Mouse (Mus musculus): ENCODE data around the gene Tbcc. TPM values are rescaled to one million over a fixed set of nuclear protein-coding genes. Genes with fewer than 3 reads are reported as not detected.

Tbcc gene
- polyA plus RNA-seq, 1 experiment from 2014 or later: 42.2 TPM

GRCm38 (mm10) chr17:46874133-46874532 is 16.4 kb upstream of the Tbcc start:
- TF ChIP-seq CTCF (IDR thresholded peaks at IDR 0.05; ENCODE audit: low read depth): no peak
- no peak for TF ChIP-seq EP300 (optimal IDR thresholded peaks at IDR 0.05)
- H3K9ac ChIP-seq (ENCODE audit: low read length): 0 out of 2 replicates have a peak overlapping the region, but pooled peaks have one; percentile 1
- 17% methylated on average over 10 of the region's 10 CpGs for WGBS
- no peaks in the 10 kb centered on the region for H3K9me3 ChIP-seq (ENCODE audit: control insufficient read depth, low read length)
- peak; percentile 55 for DNase-seq (ENCODE audit: low spot score)
- no peaks in the 10 kb centered on the region for H3K36me3 ChIP-seq (ENCODE audit: control insufficient read depth, insufficient read depth, low read length)
- H3K27me3 ChIP-seq (ENCODE audit: control insufficient read depth, insufficient read depth, low read length): no peaks in the 10 kb centered on the region
- no peak overlapping the region for H3K4me3 ChIP-seq (ENCODE audit: low read depth, low read length)
- 0 out of 2 replicates have a peak, but pooled peaks cover 2% of the 10 kb centered on the region for H3K4me1 ChIP-seq (replicated peaks; ENCODE audit: control insufficient read depth, insufficient read depth)
- ATAC-seq (ENCODE audit: low FRiP score, low TSS enrichment): peak; percentile 65
- no peak overlapping the region for H3K4me2 ChIP-seq (replicated peaks; ENCODE audit: low read depth)
- H3K27ac ChIP-seq (replicated peaks): peak overlapping the region; percentile 75

- Histone ChIP-seq H3K27ac (replicated peaks) (peak overlapping the region; percentile 83), H3K4me1 (replicated peaks; ENCODE audit: control insufficient read depth, insufficient read depth) (0 out of 2 replicates have a peak, but pooled peaks cover 2% of the 10 kb centered on the region), H3K9me3 (ENCODE audit: control insufficient read depth, low read length) (no peaks in the 10 kb centered on the region), H3K9ac (ENCODE audit: low read length) (no peak overlapping the region), H3K36me3 (ENCODE audit: control insufficient read depth, insufficient read depth, low read length) (no peaks in the 10 kb centered on the region), H3K27me3 (ENCODE audit: control insufficient read depth, insufficient read depth, low read length) (no peaks in the 10 kb centered on the region), H3K4me2 (replicated peaks; ENCODE audit: low read depth) (no peak overlapping the region), H3K4me3 (ENCODE audit: low read depth, low read length) (no peak overlapping the region)
- ATAC-seq (ENCODE audit: low FRiP score, low TSS enrichment): no peak
- DNase-seq (ENCODE audit: low spot score): no peak
- TF ChIP-seq CTCF (IDR thresholded peaks at IDR 0.05; ENCODE audit: low read depth) (peak; percentile 52), EP300 (optimal IDR thresholded peaks at IDR 0.05) (no peak)
- 79% methylated on average over 3 of the region's 3 CpGs for WGBS
Measured at GRCm38 (mm10) chr17:46875626-46876025, 14.9 kb upstream of the Tbcc start.

DNA sequence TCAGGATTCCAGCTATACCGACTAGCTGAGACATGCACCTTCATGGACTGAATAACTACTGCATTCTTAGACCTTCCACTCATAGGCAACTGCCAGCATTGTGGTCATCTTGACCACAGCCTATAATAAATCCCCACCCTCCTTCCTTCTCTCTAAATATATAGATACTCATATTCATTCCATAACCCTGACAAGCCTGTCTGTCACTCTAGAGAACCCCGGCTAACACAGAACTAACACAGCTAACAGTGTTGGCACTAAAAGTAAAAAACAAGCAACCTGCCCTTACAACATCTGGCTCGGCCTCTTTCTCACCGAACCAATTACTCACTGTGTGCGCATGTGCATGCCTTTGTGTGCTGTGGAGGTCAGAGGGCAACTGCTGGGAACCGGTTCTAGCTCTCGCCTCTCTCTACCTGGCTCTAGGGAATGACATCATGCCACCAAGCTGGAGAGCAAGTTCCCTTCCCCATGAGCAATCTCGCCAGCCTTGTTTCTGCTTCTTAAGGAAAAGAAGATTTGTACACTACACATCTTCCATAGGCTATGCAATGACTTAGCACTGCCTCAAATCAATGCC is 14.0 kb upstream of the Tbcc start:
- H3K27ac ChIP-seq (replicated peaks): peak overlapping the region; percentile 89
- H3K9ac ChIP-seq (ENCODE audit: low read length): no peak overlapping the region
- DNase-seq (ENCODE audit: low spot score): peak; percentile 92
- no peaks in the 10 kb centered on the region for H3K27me3 ChIP-seq (ENCODE audit: control insufficient read depth, insufficient read depth, low read length)
- H3K4me1 ChIP-seq (replicated peaks; ENCODE audit: control insufficient read depth, insufficient read depth): 0 out of 2 replicates have a peak, but pooled peaks cover 2% of the 10 kb centered on the region
- peak; percentile 88 for ATAC-seq (ENCODE audit: low FRiP score, low TSS enrichment)
- TF ChIP-seq EP300 (optimal IDR thresholded peaks at IDR 0.05): no peak
- TF ChIP-seq CTCF (IDR thresholded peaks at IDR 0.05; ENCODE audit: low read depth): no peak
- no peak overlapping the region for H3K4me2 ChIP-seq (replicated peaks; ENCODE audit: low read depth)
- no peaks in the 10 kb centered on the region for H3K36me3 ChIP-seq (ENCODE audit: control insufficient read depth, insufficient read depth, low read length)
- H3K9me3 ChIP-seq (ENCODE audit: control insufficient read depth, low read length): no peaks in the 10 kb centered on the region
- WGBS: 42% methylated on average over 8 of the region's 8 CpGs
- no peak overlapping the region for H3K4me3 ChIP-seq (ENCODE audit: low read depth, low read length)

DNA sequence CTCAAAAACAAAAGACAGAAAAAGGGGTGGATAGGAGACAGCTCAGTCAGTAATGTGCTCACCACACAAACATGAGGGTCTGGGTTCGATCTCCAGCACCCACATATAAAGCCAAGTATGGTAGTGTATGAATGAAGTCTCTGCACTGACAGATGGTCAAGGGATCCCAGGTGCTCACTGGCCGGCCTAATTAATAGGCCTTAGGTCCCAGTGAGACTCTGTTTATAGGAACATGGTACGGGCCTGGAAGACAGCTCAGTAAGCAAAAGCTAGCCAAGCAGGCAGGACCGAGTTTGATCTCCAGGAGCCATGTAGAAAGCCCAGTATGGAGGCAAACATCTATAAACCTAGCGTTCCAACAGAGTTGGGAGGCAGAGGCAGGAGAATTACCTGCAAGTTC is 13.4 kb upstream of the Tbcc start:
- H3K9me3 ChIP-seq (ENCODE audit: control insufficient read depth, low read length): no peaks in the 10 kb centered on the region
- no peak for DNase-seq (ENCODE audit: low spot score)
- H3K4me1 ChIP-seq (replicated peaks; ENCODE audit: control insufficient read depth, insufficient read depth): 0 out of 2 replicates have a peak, but pooled peaks cover 2% of the 10 kb centered on the region
- peak overlapping the region; percentile 89 for H3K27ac ChIP-seq (replicated peaks)
- no peak overlapping the region for H3K4me2 ChIP-seq (replicated peaks; ENCODE audit: low read depth)
- no peak overlapping the region for H3K4me3 ChIP-seq (ENCODE audit: low read depth, low read length)
- no peak for ATAC-seq (ENCODE audit: low FRiP score, low TSS enrichment)
- 82% methylated on average over 5 of the region's 5 CpGs for WGBS
- H3K36me3 ChIP-seq (ENCODE audit: control insufficient read depth, insufficient read depth, low read length): no peaks in the 10 kb centered on the region
- TF ChIP-seq EP300 (optimal IDR thresholded peaks at IDR 0.05): no peak
- TF ChIP-seq CTCF (IDR thresholded peaks at IDR 0.05; ENCODE audit: low read depth): no peak
- H3K9ac ChIP-seq (ENCODE audit: low read length): no peak overlapping the region
- no peaks in the 10 kb centered on the region for H3K27me3 ChIP-seq (ENCODE audit: control insufficient read depth, insufficient read depth, low read length)

DNA sequence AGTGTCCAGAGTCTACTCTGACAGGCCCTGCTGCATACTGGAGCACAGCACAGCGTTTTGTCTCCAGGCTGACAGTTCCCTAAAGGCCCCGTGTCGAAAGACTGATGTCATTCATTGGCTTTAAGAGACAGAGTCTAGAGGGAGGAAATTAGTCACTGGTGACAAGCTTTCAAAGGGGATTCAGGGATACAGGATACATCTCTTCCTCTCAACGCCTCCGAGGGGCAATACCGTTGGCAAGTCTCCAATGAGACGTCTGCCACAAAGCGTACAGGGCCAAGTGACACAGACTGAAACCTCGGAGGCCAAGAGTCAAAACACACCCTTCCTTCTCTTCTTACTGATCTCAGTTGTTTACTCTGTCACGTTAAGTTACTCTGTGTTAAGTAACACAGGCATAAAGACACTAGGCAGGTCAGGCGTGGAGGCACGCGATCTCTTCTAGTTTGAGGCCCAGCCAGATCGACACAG is 10.6 kb upstream of the Tbcc start:
- peak; percentile 39 for ATAC-seq (ENCODE audit: low FRiP score, low TSS enrichment)
- H3K27me3 ChIP-seq (ENCODE audit: control insufficient read depth, insufficient read depth, low read length): no peaks in the 10 kb centered on the region
- no peak for DNase-seq (ENCODE audit: low spot score)
- TF ChIP-seq EP300 (optimal IDR thresholded peaks at IDR 0.05) (peak; percentile 53), CTCF (IDR thresholded peaks at IDR 0.05; ENCODE audit: low read depth) (no peak)
- 0 out of 2 replicates have a peak, but pooled peaks cover 2% of the 10 kb centered on the region for H3K4me1 ChIP-seq (replicated peaks; ENCODE audit: control insufficient read depth, insufficient read depth)
- H3K9ac ChIP-seq (ENCODE audit: low read length): no peak overlapping the region
- 15% methylated on average over 14 of the region's 14 CpGs for WGBS
- H3K4me2 ChIP-seq (replicated peaks; ENCODE audit: low read depth): no peak overlapping the region
- H3K27ac ChIP-seq (replicated peaks): peak overlapping the region; percentile 41
- H3K4me3 ChIP-seq (ENCODE audit: low read depth, low read length): no peak overlapping the region
- no peaks in the 10 kb centered on the region for H3K9me3 ChIP-seq (ENCODE audit: control insufficient read depth, low read length)
- H3K36me3 ChIP-seq (ENCODE audit: control insufficient read depth, insufficient read depth, low read length): no peaks in the 10 kb centered on the region

DNA sequence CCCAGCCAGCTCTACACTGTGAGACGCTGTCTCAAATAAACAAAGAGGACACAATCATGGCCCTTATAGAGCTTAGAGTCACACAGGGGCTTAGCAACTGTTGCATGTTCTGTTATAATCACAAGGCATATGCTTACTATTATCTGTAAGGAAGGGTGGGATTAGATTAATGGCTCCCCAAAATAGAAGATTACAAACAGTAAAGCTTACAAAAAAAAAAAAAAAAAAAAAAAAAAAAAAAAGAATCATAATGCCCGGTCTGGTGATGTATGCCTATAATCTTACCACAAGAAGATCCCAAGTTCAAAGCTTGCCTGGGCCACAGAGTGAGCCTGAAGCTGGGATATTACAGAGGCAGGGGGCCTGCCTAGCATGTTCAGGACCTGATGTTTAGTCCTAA is 10.2 kb upstream of the Tbcc start:
- Histone ChIP-seq H3K9ac (ENCODE audit: low read length) (no peak overlapping the region), H3K4me2 (replicated peaks; ENCODE audit: low read depth) (no peak overlapping the region), H3K27ac (replicated peaks) (peak overlapping the region; percentile 41), H3K9me3 (ENCODE audit: control insufficient read depth, low read length) (no peaks in the 10 kb centered on the region), H3K4me1 (replicated peaks; ENCODE audit: control insufficient read depth, insufficient read depth) (0 out of 2 replicates have a peak, but pooled peaks cover 2% of the 10 kb centered on the region), H3K27me3 (ENCODE audit: control insufficient read depth, insufficient read depth, low read length) (no peaks in the 10 kb centered on the region), H3K36me3 (ENCODE audit: control insufficient read depth, insufficient read depth, low read length) (no peaks in the 10 kb centered on the region), H3K4me3 (ENCODE audit: low read depth, low read length) (no peak overlapping the region)
- TF ChIP-seq CTCF (IDR thresholded peaks at IDR 0.05; ENCODE audit: low read depth) (no peak), EP300 (optimal IDR thresholded peaks at IDR 0.05) (no peak)
- DNase-seq (ENCODE audit: low spot score) (no peak), ATAC-seq (ENCODE audit: low FRiP score, low TSS enrichment) (no peak)
- WGBS: 38% methylated on average over 2 of the region's 2 CpGs

Measured in stomach, postnatal 0 days (tissue).